Mouse (Mus musculus): ENCODE data around the gene Ptprb. TPM values are rescaled to one million over a fixed set of nuclear protein-coding genes. Genes with fewer than 3 reads are reported as not detected.

Gene Ptprb
- polyA plus RNA-seq, 1 experiment = 9.5 TPM

DNA sequence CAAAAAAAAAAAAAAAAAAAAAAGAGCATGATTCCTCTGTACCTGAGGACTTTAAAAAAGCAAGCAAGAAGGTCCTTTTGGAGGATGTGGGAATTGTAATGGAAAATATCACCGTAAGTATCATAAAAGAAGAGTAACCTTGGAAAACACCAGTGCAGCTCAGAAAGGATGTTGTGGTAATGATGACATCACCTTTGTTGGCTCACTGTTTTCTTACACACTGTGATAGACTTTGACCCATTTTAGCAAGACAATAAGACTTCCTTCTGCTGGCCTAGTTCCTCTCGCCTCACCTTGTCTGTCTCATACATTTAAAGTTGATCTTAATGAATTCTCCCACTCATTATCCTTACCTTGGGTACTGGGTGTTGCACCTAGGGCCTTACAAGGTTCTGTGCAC lies 147.2 kb downstream of the Ptprb start:
- no peak for DNase-seq (ENCODE audit: low spot score)

DNA sequence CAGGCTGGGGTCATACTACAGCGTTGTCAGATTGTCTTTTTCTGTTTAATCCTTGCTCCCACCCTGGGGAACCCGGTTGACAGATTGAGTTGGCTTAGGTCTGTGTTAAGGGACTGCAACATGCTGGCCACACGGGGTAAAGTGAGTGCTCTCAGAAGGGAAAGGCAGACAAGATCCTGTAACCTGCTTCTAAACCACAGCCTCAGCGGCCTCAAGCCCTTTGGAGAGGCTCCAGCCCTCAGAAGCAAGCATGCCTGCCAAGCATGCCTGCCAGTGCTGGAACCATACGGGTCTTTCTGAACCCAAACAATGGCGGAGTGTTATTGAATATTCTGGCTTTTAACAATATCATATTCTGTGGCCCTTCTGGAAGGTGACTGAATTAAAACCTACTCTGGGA lies 149.6 kb downstream of the Ptprb start:
- DNase-seq (ENCODE audit: low spot score) = no peak

DNA sequence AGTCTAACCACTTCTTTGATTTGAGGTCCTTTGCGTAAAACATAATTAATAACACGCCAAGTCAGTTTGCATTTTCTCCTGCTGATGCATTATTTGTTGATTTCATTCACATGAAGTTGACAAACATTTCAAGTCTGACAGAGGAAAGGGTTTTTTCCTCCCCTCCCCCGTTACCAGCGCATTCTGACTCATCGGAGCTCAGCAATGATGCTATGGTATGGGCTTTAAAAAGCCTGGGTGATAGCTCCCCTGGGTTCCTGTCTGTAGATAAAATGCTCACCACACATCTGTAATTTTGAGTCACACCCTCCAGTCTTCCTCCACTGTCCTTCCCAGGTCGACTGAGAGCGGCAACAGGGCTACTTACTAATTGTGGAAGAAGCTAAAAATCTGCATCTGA lies 150.9 kb downstream of the Ptprb start:
- DNase-seq (ENCODE audit: low spot score) = no peak

DNA sequence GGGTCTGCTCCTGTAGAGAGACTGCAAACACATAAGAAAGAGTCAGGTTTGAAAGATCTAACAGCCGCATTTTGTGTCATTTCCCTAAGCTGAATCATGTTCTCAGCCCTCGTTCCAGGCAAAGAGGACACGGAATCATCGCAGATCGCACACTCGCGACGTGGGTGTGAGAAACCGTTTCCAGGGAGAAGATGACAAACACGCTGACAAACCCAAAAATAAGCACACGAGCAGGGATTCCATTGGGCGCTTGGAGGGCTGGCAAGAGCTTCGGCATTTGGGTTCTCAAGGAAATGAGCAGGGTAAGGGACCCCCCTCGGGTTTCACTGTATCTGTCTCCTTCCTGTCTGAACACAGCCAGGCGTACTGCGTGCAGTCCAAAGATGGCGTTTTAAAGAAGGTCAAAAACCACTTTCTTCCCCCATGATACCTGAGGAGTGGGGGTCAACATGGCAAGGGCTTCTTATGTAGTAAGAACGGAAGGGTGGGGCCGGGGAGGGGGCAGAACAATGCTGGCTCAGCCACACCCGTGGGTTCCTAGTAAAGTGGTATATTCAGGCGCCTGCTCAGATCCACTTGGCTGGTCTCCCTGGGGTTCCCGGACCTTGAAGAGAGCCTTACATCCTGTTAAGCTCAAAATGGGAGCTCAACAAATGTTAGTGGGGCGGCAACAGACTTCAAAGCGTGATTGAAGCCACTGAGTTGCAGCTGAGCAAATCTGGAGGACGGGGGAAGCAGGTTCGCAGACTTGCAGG lies 152.9 kb downstream of the Ptprb start:
- no peak for DNase-seq (ENCODE audit: low spot score)

DNA sequence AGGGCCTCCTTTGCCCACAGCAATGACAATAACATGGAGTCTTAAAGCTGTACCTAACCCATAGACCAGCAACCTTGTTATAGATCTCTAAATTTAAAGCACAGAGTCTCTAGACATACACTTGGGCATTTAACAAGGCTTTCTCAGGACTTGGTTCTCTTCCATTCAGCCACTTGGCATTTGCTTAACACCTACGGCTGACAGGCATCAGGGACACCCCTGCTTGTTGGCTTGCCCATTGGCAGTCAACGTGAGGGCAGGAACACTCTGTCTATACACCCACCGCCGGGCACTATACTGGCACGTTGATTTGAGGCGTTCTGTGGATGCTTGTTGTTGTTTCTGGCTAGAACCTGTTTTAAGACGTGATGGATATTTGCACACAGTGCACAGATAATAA lies 157.1 kb downstream of the Ptprb start:
- DNase-seq (ENCODE audit: low spot score) = no peak

DNA sequence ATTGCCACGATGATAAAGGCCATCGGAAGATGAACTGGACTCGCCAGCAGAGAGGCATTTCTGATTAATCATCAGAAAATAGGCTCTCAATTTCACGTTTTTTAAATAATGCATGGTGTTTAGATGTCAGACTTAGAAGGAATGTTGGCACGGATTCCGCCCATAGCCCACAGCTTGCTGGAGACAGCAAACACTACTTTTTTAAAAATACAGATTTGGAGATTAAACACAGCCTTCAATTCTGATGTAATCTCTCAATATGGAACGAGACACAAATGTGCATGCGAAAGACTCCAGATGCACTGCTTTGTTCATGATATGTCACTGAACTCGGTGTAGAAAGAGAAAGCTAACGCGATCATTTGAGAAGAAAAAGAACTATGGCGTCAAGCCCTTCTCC lies 160.1 kb downstream of the Ptprb start:
- no peak for DNase-seq (ENCODE audit: low spot score)

Other genes starting within 250 kb of the Ptprb start
- 0.10 and 0.19 TPM in 2 replicates for gene 4933416C03Rik, start 161.6 kb upstream of the Ptprb start, polyA plus RNA-seq (2012; rRNA removed)
- gene Kcnmb4, start 198.4 kb downstream of the Ptprb start, polyA plus RNA-seq (2012; rRNA removed) = 3.3 and 3.9 TPM in 2 replicates

Measured in urinary bladder, adult 2 months (tissue).